Mouse (Mus musculus): ENCODE data around the gene Ybx2. TPM values are rescaled to one million over a fixed set of nuclear protein-coding genes. Genes with fewer than 3 reads are reported as not detected.
"Not testable (repeated sequence)": the region's sequence is repeated elsewhere in the genome, so short reads cannot be mapped to it uniquely, and the experiment has no call there.

Ybx2 gene
- total RNA-seq, 2 experiments from 2014 or later = 18.8 to 23.4 TPM

- DNase-seq (ENCODE audit: low spot score) = peak; percentile 86
- intact Hi-C loops (cut with DNase I) = no loop called here
These were observed 21.8 kb upstream of the Ybx2 start, which contains the start of gene Gps2 for GRCm38 (mm10) chr11:69913554-69914371. TSS of gene Gps2 (plus strand) at chr11:69913888.

GRCm38 (mm10) chr11:69914372-69914764 lies 21.2 kb upstream of the Ybx2 start:
- no peak for DNase-seq (ENCODE audit: low spot score)
- intact Hi-C loops (cut with DNase I) = no loop called here

DNA sequence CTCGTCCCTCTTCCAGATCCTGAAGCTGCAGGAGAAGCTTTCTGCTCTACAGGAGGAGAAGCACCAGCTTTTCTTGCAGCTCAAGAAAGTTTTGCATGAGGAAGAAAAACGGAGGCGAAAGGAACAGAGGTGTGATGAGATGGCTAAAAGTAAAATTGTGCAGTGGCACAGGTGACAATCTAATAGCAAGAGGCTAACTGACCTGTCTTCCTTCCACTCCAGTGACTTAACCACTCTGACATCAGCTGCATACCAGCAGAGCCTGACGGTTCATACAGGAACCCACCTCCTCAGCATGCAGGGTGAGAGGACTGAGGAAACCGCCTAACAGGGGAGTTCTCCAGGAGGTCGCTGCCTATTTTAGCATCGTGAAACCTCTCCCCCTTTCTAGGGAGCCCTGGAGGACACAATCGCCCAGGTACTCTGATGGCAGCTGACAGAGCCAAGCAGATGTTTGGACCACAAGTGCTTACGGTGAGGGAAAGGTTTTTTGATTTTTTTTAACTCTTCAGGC lies 20.6 kb upstream of the Ybx2 start:
- DNase-seq (ENCODE audit: low spot score) = no peak
- intact Hi-C loops (cut with DNase I) = loop anchor here (5.0 kb wide), 1 partner anchor 233 kb away; the partner anchor contains the start of gene Senp3

GRCm38 (mm10) chr11:69915667-69916627 lies 19.6 kb upstream of the Ybx2 start:
- intact Hi-C loops (cut with DNase I) = loop anchor here (5.0 kb wide), 1 partner anchor 234 kb away; the partner anchor contains the start of gene Senp3
- DNase-seq (ENCODE audit: low spot score) = no peak

DNA sequence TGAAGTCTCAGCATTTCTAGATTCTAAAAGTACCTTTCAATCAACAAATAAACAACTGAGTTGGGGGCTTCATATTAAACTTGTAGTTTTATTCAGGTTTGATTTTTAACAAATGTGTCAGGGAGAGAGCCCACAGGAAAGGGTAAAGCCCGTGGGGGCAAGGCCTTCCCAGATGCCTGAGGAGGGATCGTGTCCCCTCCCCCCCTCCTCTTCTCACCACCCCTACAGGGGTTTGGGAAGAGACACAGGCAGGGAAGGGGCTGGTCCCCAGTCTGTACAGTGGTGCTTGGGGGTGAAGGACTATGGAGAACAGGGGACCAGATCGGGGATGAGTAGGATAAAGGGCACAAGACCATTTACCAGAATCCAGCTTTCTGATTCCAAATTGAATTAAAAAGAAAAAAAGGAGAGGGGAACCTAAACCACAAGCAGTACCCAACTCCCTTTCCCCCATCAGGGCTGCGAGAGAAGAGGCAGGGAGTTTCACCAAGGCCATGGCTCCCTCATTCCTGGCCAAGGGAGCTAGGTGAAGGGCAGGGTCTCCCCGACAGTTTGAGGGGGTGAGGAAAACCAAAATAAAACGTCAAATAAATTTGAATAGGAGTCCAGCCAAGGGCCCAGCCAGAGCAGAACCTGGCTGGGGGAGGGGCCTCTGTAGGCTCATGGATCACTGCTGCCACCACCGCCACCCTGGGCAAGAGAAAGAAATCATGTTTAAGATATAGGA lies 18.8 kb upstream of the Ybx2 start:
- not testable (repeated sequence) for DNase-seq (ENCODE audit: low spot score)
- intact Hi-C loops (cut with DNase I) = loop anchor here (5.0 kb wide), 1 partner anchor 235 kb away; the partner anchor contains the start of gene Senp3

- no peak for DNase-seq (ENCODE audit: low spot score)
- intact Hi-C loops (cut with DNase I) = loop anchor here (5.0 kb wide), 1 partner anchor 235 kb away; the partner anchor contains the start of gene Senp3
These were observed 18.1 kb upstream of the Ybx2 start for GRCm38 (mm10) chr11:69917379-69917948.

DNA sequence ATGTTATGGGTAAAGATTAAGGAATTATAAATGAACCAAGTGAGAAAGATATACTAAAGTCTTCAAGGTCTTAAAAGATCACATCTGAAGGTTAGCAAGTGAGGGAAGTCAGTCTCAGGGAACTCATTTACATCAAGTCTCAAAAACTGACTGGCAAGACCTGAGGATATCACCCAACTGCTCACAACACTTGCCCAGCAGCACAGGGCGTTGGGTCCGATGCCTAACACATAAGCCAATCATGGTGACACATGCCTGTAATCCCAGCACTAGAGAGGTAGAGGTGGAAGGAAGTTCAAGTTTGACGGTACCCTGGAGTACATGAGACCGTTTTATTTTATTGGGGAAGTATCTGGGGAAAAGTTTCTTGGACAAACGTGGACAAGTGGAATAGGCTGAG lies 17.5 kb upstream of the Ybx2 start:
- no peak for DNase-seq (ENCODE audit: low spot score)
- intact Hi-C loops (cut with DNase I) = loop anchor here (2.0 to 5.0 kb wide), 2 partner anchors 37 to 236 kb away; partner anchors contain the start of genes Kctd11 and Senp3

GRCm38 (mm10) chr11:69919053-69919452 lies 16.5 kb upstream of the Ybx2 start:
- DNase-seq (ENCODE audit: low spot score) = no peak
- intact Hi-C loops (cut with DNase I) = loop anchor here (2.0 to 5.0 kb wide), 2 partner anchors 38 to 237 kb away; partner anchors contain the start of genes Kctd11 and Senp3

DNA sequence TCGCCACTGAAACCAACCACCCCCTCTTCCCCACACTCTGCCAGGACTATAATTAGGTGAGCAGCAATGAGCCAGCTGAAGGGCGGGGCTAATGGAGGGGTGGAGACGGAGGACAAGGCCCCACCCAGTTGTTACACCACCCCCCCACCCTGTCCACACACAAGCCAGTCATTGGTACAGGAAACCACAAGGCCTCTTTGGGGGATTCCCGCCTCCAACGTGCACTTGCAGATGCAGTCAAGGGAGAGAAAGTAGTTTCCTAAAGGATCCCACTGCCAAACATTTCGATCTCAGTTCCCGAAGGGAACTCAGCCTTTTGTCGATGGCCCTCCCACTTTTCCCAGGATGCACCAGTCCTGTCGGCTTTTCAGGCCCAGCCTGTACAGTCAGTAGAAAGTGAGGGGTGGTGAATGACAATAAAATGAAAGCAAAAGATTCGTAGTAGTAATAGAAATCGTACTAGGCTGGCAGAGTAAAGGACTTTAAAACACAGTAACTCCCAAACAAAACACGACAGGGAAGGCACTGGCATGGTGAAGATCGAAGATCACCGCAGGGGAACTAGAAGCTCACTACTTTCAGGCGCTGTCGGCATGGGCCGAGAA lies 15.8 kb upstream of the Ybx2 start:
- intact Hi-C loops (cut with DNase I) = loop anchor here (2.0 to 5.0 kb wide), 2 partner anchors 39 to 237 kb away; partner anchors contain the start of genes Kctd11 and Senp3
- DNase-seq (ENCODE audit: low spot score) = peak; percentile 71

DNA sequence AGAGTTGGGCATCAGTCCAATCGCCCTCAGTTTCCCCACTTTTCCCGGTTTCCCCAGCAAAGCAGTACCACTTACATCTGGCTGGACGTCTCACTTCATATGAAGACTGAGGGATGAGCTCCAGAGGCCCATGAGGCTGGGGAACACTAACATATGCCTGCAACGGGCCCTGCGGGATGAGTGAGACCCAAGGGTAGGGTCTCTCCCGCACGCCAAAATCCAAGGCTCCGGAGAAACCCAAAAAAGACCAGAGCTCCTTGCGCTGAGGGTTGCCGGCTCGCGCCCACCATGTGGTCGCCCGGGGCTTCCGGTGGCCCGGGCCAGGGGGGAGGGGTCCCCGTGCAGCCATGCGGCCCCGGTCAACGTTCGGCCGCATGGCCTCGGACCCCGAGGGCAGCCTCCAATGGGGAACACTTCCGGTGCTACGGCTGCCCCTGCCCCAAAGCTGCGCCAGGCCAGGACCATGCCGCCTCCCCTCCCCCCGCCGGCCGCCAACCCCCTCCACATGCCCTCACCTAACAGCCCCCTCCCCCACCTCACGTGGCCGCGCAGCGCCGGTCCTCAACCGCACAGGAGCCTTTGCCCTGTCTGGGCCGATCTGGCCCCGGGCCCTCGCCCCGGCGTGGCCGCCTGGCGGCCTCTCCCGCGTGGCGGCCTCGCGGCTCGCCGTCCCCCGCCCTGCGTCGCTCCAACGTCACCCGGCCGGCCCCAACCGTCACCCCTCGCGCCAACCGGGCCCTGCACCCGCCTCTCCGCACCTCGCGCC lies 15.1 kb upstream of the Ybx2 start:
- intact Hi-C loops (cut with DNase I) = no loop called here
- DNase-seq (ENCODE audit: low spot score) = no peak

GRCm38 (mm10) chr11:69921114-69922011 lies 14.2 kb upstream of the Ybx2 start, which contains the start of gene Eif5a:
TSS of gene Eif5a (minus strand) at chr11:69921958.
- intact Hi-C loops (cut with DNase I) = loop anchor here (2.0 kb wide), 1 partner anchor 57 kb away; no protein-coding TSS in a partner anchor
- DNase-seq (ENCODE audit: low spot score) = peak; percentile 100

DNA sequence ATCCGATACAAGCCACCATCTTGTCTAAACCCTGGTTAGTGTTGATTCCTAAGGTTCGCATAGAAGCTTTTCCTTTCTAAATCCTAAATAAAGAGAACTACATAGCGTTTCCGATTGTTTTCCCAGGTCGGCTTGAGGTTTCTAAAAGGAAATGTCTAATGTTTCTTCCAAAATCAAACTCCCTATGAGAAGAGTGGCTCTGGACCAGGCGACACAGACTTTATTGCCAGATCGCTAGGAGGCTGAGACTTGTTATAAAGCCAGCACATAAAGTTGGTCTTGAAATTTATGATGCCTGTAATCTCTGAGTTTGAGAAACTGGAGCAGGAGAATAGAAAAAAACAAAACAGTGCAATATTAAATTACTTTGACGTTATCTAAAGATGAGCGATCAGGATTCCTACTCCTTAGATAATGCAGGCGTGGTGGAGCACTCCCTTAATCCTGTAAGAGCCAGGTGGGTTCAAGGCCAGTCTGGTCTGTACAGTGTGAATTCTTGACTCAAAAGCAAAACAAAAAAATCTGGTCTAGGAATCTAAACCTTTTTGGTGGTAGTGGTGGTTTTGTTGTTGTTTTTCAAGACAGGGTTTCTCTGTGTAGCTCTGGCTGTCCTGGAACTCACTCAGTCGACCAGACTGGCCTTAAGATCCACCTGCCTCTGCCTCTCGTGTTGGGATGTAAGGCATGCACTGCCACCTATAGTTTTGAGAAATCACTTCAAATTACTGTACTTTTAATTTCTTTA lies 13.4 kb upstream of the Ybx2 start:
- intact Hi-C loops (cut with DNase I) = loop anchor here (2.0 kb wide), 1 partner anchor 57 kb away; no protein-coding TSS in a partner anchor
- DNase-seq (ENCODE audit: low spot score) = no peak

- no peak for DNase-seq (ENCODE audit: low spot score)
- intact Hi-C loops (cut with DNase I) = loop anchor here (2.0 kb wide), 1 partner anchor 56 kb away; no protein-coding TSS in a partner anchor
These were observed 12.8 kb upstream of the Ybx2 start for GRCm38 (mm10) chr11:69922796-69923195.

GRCm38 (mm10) chr11:69927501-69927900 lies 8.1 kb upstream of the Ybx2 start:
- intact Hi-C loops (cut with DNase I) = loop anchor here (5.0 kb wide), 1 partner anchor 40 kb away; no protein-coding TSS in a partner anchor
- DNase-seq (ENCODE audit: low spot score) = no peak

- no peak for DNase-seq (ENCODE audit: low spot score)
- intact Hi-C loops (cut with DNase I) = loop anchor here (5.0 to 10.0 kb wide), 3 partner anchors 38 to 285 kb away; partner anchors contain the start of gene Slc16a11
These were observed 5.9 kb upstream of the Ybx2 start for GRCm38 (mm10) chr11:69929712-69930111.

Data from heart, postnatal 25 days (tissue).